Mouse (Mus musculus) hindbrain, embryonic 14.5 days (tissue): ENCODE results near the gene Lrp10. TPM values are rescaled to one million over a fixed set of nuclear protein-coding genes. Genes with fewer than 3 reads are reported as not detected.
A peak's percentile ranks its signal among the peaks of the same experiment; 100 is the strongest.

Source experiments
- ATAC-seq: fragments of 200-750 bp; cut with Nextera tagmentation; 2 replicates; pipeline ENCODE4 v1.8.0; 2017; ENCODE audit warnings: moderate number of reproducible peaks, mild to moderate bottlenecking, moderate TSS enrichment, moderate library complexity; ENCODE audit not compliant: low FRiP score
- DNase-seq: peaks from one replicate; pipeline ENCODE4 v3.0.0-alpha.2; 2015; ENCODE audit warnings: low spot score
- H3K27ac ChIP-seq: fragments of 300-500 bp; sonication (generic); 2 replicates; pipeline ENCODE4 v1.5.1; 2014; ENCODE audit warnings: mild to moderate bottlenecking, moderate library complexity
- H3K27me3 ChIP-seq: fragments of 300-500 bp; sonication (generic); 2 replicates; pipeline ENCODE4 v1.6.1; 2014; ENCODE audit warnings: mild to moderate bottlenecking, low read length, mixed read lengths; ENCODE audit not compliant: control insufficient read depth, insufficient read depth
- H3K36me3 ChIP-seq: fragments of 300-500 bp; sonication (generic); replicated peaks from 2 replicates; pipeline ENCODE4 v1.6.1; 2014; ENCODE audit not compliant: control insufficient read depth, insufficient read depth
- H3K4me1 ChIP-seq: fragments of 300-500 bp; sonication (generic); replicated peaks from 2 replicates; pipeline ENCODE4 v1.6.1; 2014; ENCODE audit warnings: antibody characterized with exemption, low read length, mixed read lengths; ENCODE audit not compliant: control insufficient read depth, insufficient read depth
- H3K4me2 ChIP-seq: fragments of 300-500 bp; sonication (generic); replicated peaks from 2 replicates; pipeline ENCODE4 v1.6.1; 2014; ENCODE audit warnings: mild to moderate bottlenecking, moderate library complexity
- H3K4me3 ChIP-seq: fragments of 300-500 bp; sonication (generic); replicated peaks from 2 replicates; pipeline ENCODE4 v1.5.1; 2014; ENCODE audit warnings: mild to moderate bottlenecking, low read length
- H3K9ac ChIP-seq: fragments of 300-500 bp; sonication (generic); 2 replicates; pipeline ENCODE4 v1.6.1; 2014
- H3K9me3 ChIP-seq: fragments of 300-500 bp; sonication (generic); 2 replicates; pipeline ENCODE4 v1.6.1; 2016; ENCODE audit warnings: low read length; ENCODE audit not compliant: control insufficient read depth
- WGBS: fragments of 180-500 bp; shearing (Covaris S2); extraction: QIAGEN DNeasy Blood & Tissue Kit; methylation state at CpG from one replicate; pipeline ENCODE4 v1.1.7; 2014; 5-methylcytosine and 5-hydroxymethylcytosine counted together
- polyA plus RNA-seq: library from polyadenylated mRNA; unstranded; fragments of >200 nt; fragmentation: Nextera tagmentation; extraction: Ambion mirVana; gene quantifications from 2 replicates; pipeline ENCODE4 v1.2.1, GENCODE M21; 2014

Lrp10 gene
- polyA plus RNA-seq, result 29.2 and 30.8 TPM in 2 replicates

DNA sequence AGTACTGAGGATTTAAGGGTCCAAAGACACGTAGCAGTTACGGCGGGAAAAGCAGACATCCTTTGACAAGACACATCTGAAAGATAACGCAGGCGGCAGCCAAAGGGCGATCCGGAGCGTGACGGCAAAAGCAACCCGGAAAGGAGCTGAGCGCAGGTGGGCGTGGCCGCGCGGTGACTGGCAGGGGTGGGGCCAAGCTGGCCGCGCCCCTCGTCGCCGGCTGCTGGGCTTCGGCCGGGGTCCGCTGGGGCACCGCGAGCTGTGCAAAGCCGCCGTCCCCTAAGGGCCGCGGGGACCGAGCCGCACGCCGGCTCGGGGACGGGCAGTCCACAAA, at the start of gene Lrp10:
Gene Lrp10 (plus strand): TSS at position 179 of the 334 bp plus-strand sequence.
- Histone ChIP-seq H3K9me3 (no peaks in the 10 kb centered on the region), H3K36me3 (peaks cover 21% of the 10 kb centered on the region)
- WGBS, result under 1% methylated on average over 35 of the region's 35 CpGs

GRCm38 (mm10) chr14:54415241-54416020, 48.5 kb upstream of the Lrp10 start:
- Histone ChIP-seq H3K4me1 (no peaks in the 10 kb centered on the region), H3K27ac (no peak overlapping the region), H3K36me3 (no peaks in the 10 kb centered on the region), H3K4me2 (no peak overlapping the region), H3K9me3 (no peaks in the 10 kb centered on the region), H3K4me3 (no peak overlapping the region), H3K27me3 (peaks cover 47% of the 10 kb centered on the region), H3K9ac (no peak overlapping the region)
- ATAC-seq (no peak), DNase-seq (no peak)
- WGBS, result 7% methylated on average over 13 of the region's 13 CpGs

More for the DNA sequence above, at the start of gene Lrp10:
- H3K27ac ChIP-seq, result peak within 1 kb of the TSS; percentile 34
- H3K9ac ChIP-seq, result peak within 1 kb of the TSS; percentile 69
- H3K4me1 ChIP-seq, result peaks cover 8% of the 10 kb centered on the region
- peak within 1 kb of the TSS; percentile 60 for H3K4me3 ChIP-seq
- peak within 1 kb of the TSS; percentile 89 for H3K4me2 ChIP-seq
- DNase-seq, result peak; percentile 84
- H3K27me3 ChIP-seq, result no peaks in the 10 kb centered on the region
- peak; percentile 90 for ATAC-seq

- ATAC-seq, result no peak
- Histone ChIP-seq H3K27me3 (peaks cover 47% of the 10 kb centered on the region), H3K4me3 (no peak overlapping the region), H3K9ac (no peak overlapping the region), H3K36me3 (no peaks in the 10 kb centered on the region), H3K4me2 (no peak overlapping the region), H3K27ac (no peak overlapping the region), H3K4me1 (no peaks in the 10 kb centered on the region), H3K9me3 (no peaks in the 10 kb centered on the region)
- WGBS, result 28% methylated on average over 5 of the region's 5 CpGs
- no peak for DNase-seq
Measured at GRCm38 (mm10) chr14:54416229-54416775, 47.6 kb upstream of the Lrp10 start.

GRCm38 (mm10) chr14:54416830-54417229, 47.1 kb upstream of the Lrp10 start:
- no peak for DNase-seq
- H3K4me2 ChIP-seq, result no peak overlapping the region
- 58% methylated on average over 4 of the region's 4 CpGs for WGBS
- H3K27me3 ChIP-seq, result peaks cover 47% of the 10 kb centered on the region
- no peaks in the 10 kb centered on the region for H3K36me3 ChIP-seq
- no peak overlapping the region for H3K9ac ChIP-seq
- H3K9me3 ChIP-seq, result no peaks in the 10 kb centered on the region
- ATAC-seq, result no peak
- no peaks in the 10 kb centered on the region for H3K4me1 ChIP-seq
- no peak overlapping the region for H3K27ac ChIP-seq
- no peak overlapping the region for H3K4me3 ChIP-seq

DNA sequence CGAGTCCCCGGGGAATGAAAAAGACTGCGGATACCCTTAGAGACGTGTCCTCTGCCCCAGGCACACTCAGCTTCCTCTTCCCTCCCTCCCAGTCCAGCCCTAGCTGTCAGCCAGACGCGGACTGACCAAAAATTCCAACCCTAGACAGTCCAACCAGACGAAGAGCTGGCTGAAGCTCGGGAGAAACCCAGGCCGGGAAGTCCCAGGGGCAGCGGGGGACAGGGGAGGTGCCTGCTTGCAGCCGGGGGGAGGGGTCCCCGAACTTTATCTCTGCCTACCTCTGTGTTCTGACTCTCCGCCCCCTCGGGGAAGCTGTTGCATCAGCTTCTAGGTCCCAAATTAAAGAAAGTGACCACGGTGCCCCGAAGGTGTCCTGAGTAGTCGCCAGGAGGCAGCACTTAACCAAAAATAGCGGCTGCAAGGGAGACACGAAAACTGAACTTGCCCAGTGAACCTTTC, 46.3 kb upstream of the Lrp10 start, which contains the start of gene Slc7a7:
Gene Slc7a7 (minus strand): TSS at position 158 of the 459 bp plus-strand sequence.
- 5% methylated on average over 19 of the region's 19 CpGs for WGBS
- Histone ChIP-seq H3K27ac (no peak within 1 kb of the TSS), H3K27me3 (peaks cover 47% of the 10 kb centered on the region), H3K4me1 (no peaks in the 10 kb centered on the region), H3K4me2 (0 out of 2 replicates have a peak within 1 kb of the TSS, but pooled peaks have one; percentile 9), H3K9me3 (no peaks in the 10 kb centered on the region), H3K4me3 (no peak within 1 kb of the TSS), H3K9ac (no peak within 1 kb of the TSS), H3K36me3 (no peaks in the 10 kb centered on the region)
- ATAC-seq, result no peak
- no peak for DNase-seq

DNA sequence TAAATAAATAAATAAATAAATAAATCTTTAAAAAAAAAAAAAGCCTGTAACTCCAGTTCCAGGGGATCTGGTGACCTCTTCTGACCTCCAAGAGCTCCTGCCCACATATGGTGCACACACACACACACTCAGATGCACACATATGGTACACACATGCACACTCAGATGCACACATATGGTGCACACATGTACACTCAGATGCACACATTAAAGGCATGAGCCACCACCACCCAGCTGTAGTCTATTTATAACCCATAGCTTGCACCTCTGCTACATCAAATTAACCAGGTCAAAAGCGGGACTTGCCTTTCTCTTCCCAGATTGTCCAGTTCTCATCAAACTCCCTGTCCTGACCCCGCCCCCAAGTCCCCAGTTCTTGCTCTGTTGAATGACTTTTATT, 42.9 kb upstream of the Lrp10 start:
- Histone ChIP-seq H3K4me2 (no peak overlapping the region), H3K4me1 (peaks cover 3% of the 10 kb centered on the region), H3K4me3 (no peak overlapping the region), H3K36me3 (no peaks in the 10 kb centered on the region), H3K27me3 (peaks cover 23% of the 10 kb centered on the region), H3K9me3 (no peaks in the 10 kb centered on the region), H3K27ac (no peak overlapping the region), H3K9ac (no peak overlapping the region)
- no peak for ATAC-seq
- DNase-seq, result no peak
- WGBS, result 78% methylated on average over 2 of the region's 2 CpGs

DNA sequence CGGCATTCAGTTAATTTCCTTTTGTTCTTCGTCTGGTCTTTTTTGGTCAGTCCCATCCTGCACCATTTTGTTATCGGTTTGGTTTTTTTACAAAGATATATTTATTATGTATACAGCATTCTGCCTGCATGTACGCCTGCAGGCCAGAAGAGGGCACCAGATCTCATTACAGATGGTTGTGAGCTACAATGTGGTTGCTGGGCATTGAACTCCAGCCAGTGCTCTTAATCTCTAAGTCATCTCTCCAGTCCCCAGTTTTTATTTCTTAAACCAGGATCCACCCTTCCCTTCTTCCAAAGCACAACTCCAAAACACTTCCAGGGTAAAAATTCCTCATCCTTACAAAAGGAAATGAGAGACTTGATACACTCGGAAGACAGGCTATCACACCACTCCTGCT, 40.5 kb upstream of the Lrp10 start:
- 0 out of 2 replicates have a peak, but pooled peaks cover 3% of the 10 kb centered on the region for H3K27me3 ChIP-seq
- ATAC-seq (no peak), DNase-seq (no peak)
- H3K27ac ChIP-seq, result no peak overlapping the region
- no peak overlapping the region for H3K9ac ChIP-seq
- 65% methylated on average over 5 of the region's 5 CpGs for WGBS
- H3K36me3 ChIP-seq, result no peaks in the 10 kb centered on the region
- no peak overlapping the region for H3K4me2 ChIP-seq
- H3K4me3 ChIP-seq, result no peak overlapping the region
- H3K9me3 ChIP-seq, result no peaks in the 10 kb centered on the region
- peaks cover 14% of the 10 kb centered on the region for H3K4me1 ChIP-seq

- Histone ChIP-seq H3K4me3 (no peak overlapping the region), H3K27ac (no peak overlapping the region), H3K36me3 (peaks cover 9% of the 10 kb centered on the region; the same call in 1 of the 2 replicates), H3K4me1 (peaks cover 14% of the 10 kb centered on the region), H3K27me3 (no peaks in the 10 kb centered on the region), H3K9ac (no peak overlapping the region), H3K9me3 (no peaks in the 10 kb centered on the region), H3K4me2 (no peak overlapping the region)
- WGBS, result 98% methylated on average over 1 of the region's 1 CpGs
- ATAC-seq, result no peak
- no peak for DNase-seq
Measured at GRCm38 (mm10) chr14:54424634-54425033, 39.3 kb upstream of the Lrp10 start.

DNA sequence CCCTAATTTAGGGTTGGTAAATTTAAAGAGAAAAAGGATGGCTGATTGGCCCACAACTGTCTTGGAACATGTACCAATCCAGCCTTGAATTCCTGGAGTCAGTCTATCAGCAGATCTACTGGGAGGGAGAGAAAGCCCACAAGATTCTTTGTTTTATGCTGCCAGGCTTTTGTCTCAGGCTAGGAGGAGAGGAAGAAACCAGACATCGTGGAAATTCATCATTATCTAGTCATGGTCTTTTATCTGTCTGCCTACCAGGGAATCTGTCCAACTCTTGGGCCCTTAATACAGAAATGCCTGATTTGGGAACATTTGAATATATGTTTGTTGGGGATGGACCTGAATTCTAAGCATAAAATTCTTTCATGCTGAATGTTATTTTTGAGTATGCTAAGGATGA, 38.4 kb upstream of the Lrp10 start:
- peak overlapping the region; percentile 73 for H3K4me2 ChIP-seq
- H3K36me3 ChIP-seq, result peaks cover 13% of the 10 kb centered on the region; the same call in 1 of the 2 replicates
- no peaks in the 10 kb centered on the region for H3K27me3 ChIP-seq
- no peak overlapping the region for H3K27ac ChIP-seq
- H3K4me1 ChIP-seq, result peaks cover 14% of the 10 kb centered on the region
- H3K9ac ChIP-seq, result no peak overlapping the region
- ATAC-seq, result no peak
- no peak overlapping the region for H3K4me3 ChIP-seq
- DNase-seq, result no peak
- no peaks in the 10 kb centered on the region for H3K9me3 ChIP-seq
- WGBS, result 89% methylated on average over 1 of the region's 1 CpGs
